Mouse (Mus musculus) liver, embryonic 11.5 days (tissue): ENCODE results near the gene 1110017D15Rik. TPM values are rescaled to one million over a fixed set of nuclear protein-coding genes. Genes with fewer than 3 reads are reported as not detected.

ENCODE experiments used
- ATAC-seq: fragments of 200-750 bp; cut with Nextera tagmentation; replicated peaks from 2 replicates; pipeline ENCODE4 v1.8.0; 2017; ENCODE audit warnings: moderate number of reproducible peaks, mild to moderate bottlenecking, moderate TSS enrichment, moderate library complexity; ENCODE audit not compliant: low FRiP score
- DNase-seq: peaks from one replicate; pipeline ENCODE4 v3.0.0-alpha.2; 2017; ENCODE audit warnings: low spot score
- H3K27ac ChIP-seq: fragments of 300-500 bp; sonication (generic); 2 replicates; pipeline ENCODE4 v1.5.1; 2014; ENCODE audit warnings: mild to moderate bottlenecking, low read depth, low read length, control low read depth
- H3K27me3 ChIP-seq: fragments of 300-500 bp; sonication (generic); replicated peaks from 2 replicates; pipeline ENCODE4 v1.6.1; 2014; ENCODE audit warnings: low read length, mixed read lengths; ENCODE audit not compliant: control insufficient read depth, insufficient read depth
- H3K36me3 ChIP-seq: fragments of 300-500 bp; sonication (generic); 2 replicates; pipeline ENCODE4 v1.6.1; 2014; ENCODE audit warnings: mild to moderate bottlenecking, low read length, moderate library complexity, mixed read lengths; ENCODE audit not compliant: control insufficient read depth, insufficient read depth
- H3K4me1 ChIP-seq: fragments of 300-500 bp; sonication (generic); replicated peaks from 2 replicates; pipeline ENCODE4 v1.6.1; 2014; ENCODE audit warnings: low read length, mixed read lengths; ENCODE audit not compliant: control insufficient read depth, insufficient read depth
- H3K4me2 ChIP-seq: fragments of 300-500 bp; sonication (generic); 2 replicates; pipeline ENCODE4 v1.6.1; 2014; ENCODE audit warnings: mild to moderate bottlenecking, control low read depth, moderate library complexity
- H3K4me3 ChIP-seq: fragments of 300-500 bp; sonication (generic); 2 replicates; pipeline ENCODE4 v1.5.1; 2014; ENCODE audit warnings: low read depth, low read length, control low read depth
- H3K9ac ChIP-seq: fragments of 300-500 bp; sonication (generic); 2 replicates; pipeline ENCODE4 v1.6.1; 2014; ENCODE audit warnings: low read depth, low read length, control low read depth
- H3K9me3 ChIP-seq: fragments of 300-500 bp; sonication (generic); 2 replicates; pipeline ENCODE4 v1.6.1; 2016; ENCODE audit warnings: low read length, inconsistent platforms, mixed read lengths; ENCODE audit not compliant: control insufficient read depth
- WGBS: fragments of 180-500 bp; shearing (Covaris S2); extraction: QIAGEN DNeasy Blood & Tissue Kit; methylation state at CpG from one replicate; pipeline ENCODE4 v1.1.7; 2014; 5-methylcytosine and 5-hydroxymethylcytosine counted together
- polyA plus RNA-seq: library from polyadenylated mRNA; unstranded; fragments of >200 nt; fragmentation: Nextera tagmentation; extraction: Ambion mirVana; gene quantifications from 2 replicates; pipeline ENCODE4 v1.2.1, GENCODE M21; 2014

The 1110017D15Rik gene
- polyA plus RNA-seq, result 0.43 TPM in 1 of 2 replicates, not detected in the other

GRCm38 (mm10) chr4:41517233-41517632, at the start of gene 1110017D15Rik:
Gene 1110017D15Rik, minus strand, starts transcription at chr4:41517333.
- no peak for DNase-seq
- no peak for ATAC-seq
- H3K4me2 ChIP-seq, result no peak within 1 kb of the TSS
- H3K36me3 ChIP-seq, result no peaks in the 10 kb centered on the region
- WGBS, result 60% methylated on average over 2 of the region's 2 CpGs
- H3K4me3 ChIP-seq, result no peak within 1 kb of the TSS
- H3K9me3 ChIP-seq, result no peaks in the 10 kb centered on the region
- no peaks in the 10 kb centered on the region; the same call in none of the 2 replicates for H3K27me3 ChIP-seq
- no peak within 1 kb of the TSS for H3K9ac ChIP-seq
- H3K27ac ChIP-seq, result no peak within 1 kb of the TSS
- no peaks in the 10 kb centered on the region for H3K4me1 ChIP-seq

- peaks cover 5% of the 10 kb centered on the region; the same call in 1 of the 2 replicates for H3K4me1 ChIP-seq
- peaks cover 14% of the 10 kb centered on the region for H3K27me3 ChIP-seq
- no peak for DNase-seq
- 21% methylated on average over 3 of the region's 3 CpGs for WGBS
- no peak overlapping the region for H3K4me2 ChIP-seq
- ATAC-seq, result no peak
- H3K9me3 ChIP-seq, result no peaks in the 10 kb centered on the region
- no peak overlapping the region for H3K4me3 ChIP-seq
- H3K27ac ChIP-seq, result no peak overlapping the region
- no peak overlapping the region for H3K9ac ChIP-seq
- H3K36me3 ChIP-seq, result no peaks in the 10 kb centered on the region
These were observed 49.0 kb upstream of the 1110017D15Rik start for GRCm38 (mm10) chr4:41566123-41566522.

- 73% methylated on average over 5 of the region's 5 CpGs for WGBS
- Histone ChIP-seq H3K4me1 (no peaks in the 10 kb centered on the region), H3K36me3 (no peaks in the 10 kb centered on the region), H3K9me3 (no peaks in the 10 kb centered on the region), H3K9ac (no peak overlapping the region), H3K27ac (no peak overlapping the region), H3K4me2 (no peak overlapping the region), H3K27me3 (peaks cover 12% of the 10 kb centered on the region), H3K4me3 (no peak overlapping the region)
- no peak for ATAC-seq
- DNase-seq, result no peak
These were observed 46.2 kb upstream of the 1110017D15Rik start for GRCm38 (mm10) chr4:41563297-41563696.

GRCm38 (mm10) chr4:41557092-41557491, 40.0 kb upstream of the 1110017D15Rik start:
- no peak overlapping the region for H3K9ac ChIP-seq
- H3K4me1 ChIP-seq, result peaks cover 4% of the 10 kb centered on the region; the same call in 1 of the 2 replicates
- no peak overlapping the region for H3K27ac ChIP-seq
- WGBS, result 68% methylated on average over 3 of the region's 3 CpGs
- no peaks in the 10 kb centered on the region for H3K36me3 ChIP-seq
- no peak for DNase-seq
- no peaks in the 10 kb centered on the region for H3K9me3 ChIP-seq
- no peaks in the 10 kb centered on the region for H3K27me3 ChIP-seq
- H3K4me2 ChIP-seq, result no peak overlapping the region
- no peak for ATAC-seq
- H3K4me3 ChIP-seq, result no peak overlapping the region

- H3K27me3 ChIP-seq, result no peaks in the 10 kb centered on the region
- WGBS, result 49% methylated on average over 5 of the region's 5 CpGs
- no peak overlapping the region for H3K4me3 ChIP-seq
- no peak overlapping the region for H3K4me2 ChIP-seq
- no peak overlapping the region for H3K9ac ChIP-seq
- no peak overlapping the region for H3K27ac ChIP-seq
- H3K9me3 ChIP-seq, result no peaks in the 10 kb centered on the region
- peaks cover 4% of the 10 kb centered on the region; the same call in 1 of the 2 replicates for H3K4me1 ChIP-seq
- no peak for ATAC-seq
- H3K36me3 ChIP-seq, result no peaks in the 10 kb centered on the region
- no peak for DNase-seq
These were observed 39.3 kb upstream of the 1110017D15Rik start for GRCm38 (mm10) chr4:41556311-41556953.

GRCm38 (mm10) chr4:41554994-41555663, 38.0 kb upstream of the 1110017D15Rik start:
- 54% methylated on average over 14 of the region's 14 CpGs for WGBS
- no peaks in the 10 kb centered on the region for H3K36me3 ChIP-seq
- no peak for DNase-seq
- no peaks in the 10 kb centered on the region; the same call in 1 of the 2 replicates for H3K27me3 ChIP-seq
- ATAC-seq, result no peak
- H3K4me3 ChIP-seq, result no peak overlapping the region
- H3K9ac ChIP-seq, result no peak overlapping the region
- H3K27ac ChIP-seq, result 0 out of 2 replicates have a peak overlapping the region, but pooled peaks have one; percentile 13
- H3K9me3 ChIP-seq, result no peaks in the 10 kb centered on the region
- 0 out of 2 replicates have a peak overlapping the region, but pooled peaks have one; percentile 9 for H3K4me2 ChIP-seq
- peaks cover 4% of the 10 kb centered on the region; the same call in 1 of the 2 replicates for H3K4me1 ChIP-seq

GRCm38 (mm10) chr4:41553116-41553515, 36.0 kb upstream of the 1110017D15Rik start:
- no peak overlapping the region for H3K27ac ChIP-seq
- no peaks in the 10 kb centered on the region for H3K9me3 ChIP-seq

GRCm38 (mm10) chr4:41552529-41552928, 35.4 kb upstream of the 1110017D15Rik start:
- ATAC-seq (no peak), DNase-seq (peak; percentile 57)
- Histone ChIP-seq H3K9me3 (no peaks in the 10 kb centered on the region), H3K27ac (no peak overlapping the region), H3K4me2 (no peak overlapping the region), H3K36me3 (no peaks in the 10 kb centered on the region), H3K4me1 (peaks cover 4% of the 10 kb centered on the region; the same call in 1 of the 2 replicates), H3K9ac (no peak overlapping the region), H3K27me3 (no peaks in the 10 kb centered on the region; the same call in 1 of the 2 replicates), H3K4me3 (no peak overlapping the region)
- 33% methylated on average over 6 of the region's 6 CpGs for WGBS

More at GRCm38 (mm10) chr4:41553116-41553515, 36.0 kb upstream of the 1110017D15Rik start:
- ATAC-seq (no peak), DNase-seq (no peak)
- Histone ChIP-seq H3K4me1 (peaks cover 4% of the 10 kb centered on the region; the same call in 1 of the 2 replicates), H3K36me3 (no peaks in the 10 kb centered on the region), H3K4me2 (no peak overlapping the region), H3K27me3 (no peaks in the 10 kb centered on the region; the same call in 1 of the 2 replicates), H3K4me3 (no peak overlapping the region), H3K9ac (no peak overlapping the region)
- 78% methylated on average over 11 of the region's 11 CpGs for WGBS
